Mouse (Mus musculus) liver, embryonic 11.5 days (tissue): ENCODE results near the gene Auts2. TPM values are rescaled to one million over a fixed set of nuclear protein-coding genes. Genes with fewer than 3 reads are reported as not detected.

ENCODE experiments used
- ATAC-seq: fragments of 200-750 bp; cut with Nextera tagmentation; replicated peaks from 2 replicates; pipeline ENCODE4 v1.8.0; 2017; ENCODE audit warnings: moderate number of reproducible peaks, mild to moderate bottlenecking, moderate TSS enrichment, moderate library complexity; ENCODE audit not compliant: low FRiP score
- DNase-seq: peaks from one replicate; pipeline ENCODE4 v3.0.0-alpha.2; 2017; ENCODE audit warnings: low spot score
- H3K27ac ChIP-seq: fragments of 300-500 bp; sonication (generic); 2 replicates; pipeline ENCODE4 v1.5.1; 2014; ENCODE audit warnings: mild to moderate bottlenecking, low read depth, low read length, control low read depth
- H3K27me3 ChIP-seq: fragments of 300-500 bp; sonication (generic); replicated peaks from 2 replicates; pipeline ENCODE4 v1.6.1; 2014; ENCODE audit warnings: low read length, mixed read lengths; ENCODE audit not compliant: control insufficient read depth, insufficient read depth
- H3K36me3 ChIP-seq: fragments of 300-500 bp; sonication (generic); 2 replicates; pipeline ENCODE4 v1.6.1; 2014; ENCODE audit warnings: mild to moderate bottlenecking, low read length, moderate library complexity, mixed read lengths; ENCODE audit not compliant: control insufficient read depth, insufficient read depth
- H3K4me1 ChIP-seq: fragments of 300-500 bp; sonication (generic); replicated peaks from 2 replicates; pipeline ENCODE4 v1.6.1; 2014; ENCODE audit warnings: low read length, mixed read lengths; ENCODE audit not compliant: control insufficient read depth, insufficient read depth
- H3K4me2 ChIP-seq: fragments of 300-500 bp; sonication (generic); 2 replicates; pipeline ENCODE4 v1.6.1; 2014; ENCODE audit warnings: mild to moderate bottlenecking, control low read depth, moderate library complexity
- H3K4me3 ChIP-seq: fragments of 300-500 bp; sonication (generic); 2 replicates; pipeline ENCODE4 v1.5.1; 2014; ENCODE audit warnings: low read depth, low read length, control low read depth
- H3K9ac ChIP-seq: fragments of 300-500 bp; sonication (generic); 2 replicates; pipeline ENCODE4 v1.6.1; 2014; ENCODE audit warnings: low read depth, low read length, control low read depth
- H3K9me3 ChIP-seq: fragments of 300-500 bp; sonication (generic); 2 replicates; pipeline ENCODE4 v1.6.1; 2016; ENCODE audit warnings: low read length, inconsistent platforms, mixed read lengths; ENCODE audit not compliant: control insufficient read depth
- WGBS: fragments of 180-500 bp; shearing (Covaris S2); extraction: QIAGEN DNeasy Blood & Tissue Kit; methylation state at CpG from one replicate; pipeline ENCODE4 v1.1.7; 2014; 5-methylcytosine and 5-hydroxymethylcytosine counted together
- polyA plus RNA-seq: library from polyadenylated mRNA; unstranded; fragments of >200 nt; fragmentation: Nextera tagmentation; extraction: Ambion mirVana; gene quantifications from 2 replicates; pipeline ENCODE4 v1.2.1, GENCODE M21; 2014

The Auts2 gene
- polyA plus RNA-seq, 1 experiment from 2014 or later, result 13.8 TPM

- WGBS, result 84% methylated on average over 10 of the region's 10 CpGs
Observed at GRCm38 (mm10) chr5:131512617-131513016, 1030.5 kb downstream of the Auts2 start.

GRCm38 (mm10) chr5:131510659-131511058 lies 1032.5 kb downstream of the Auts2 start:
- Histone ChIP-seq H3K4me1 (peaks cover 1% of the 10 kb centered on the region; the same call in 1 of the 2 replicates), H3K9me3 (no peaks in the 10 kb centered on the region), H3K27me3 (no peaks in the 10 kb centered on the region), H3K27ac (no peak overlapping the region), H3K4me2 (no peak overlapping the region), H3K9ac (no peak overlapping the region), H3K4me3 (no peak overlapping the region), H3K36me3 (no peaks in the 10 kb centered on the region)
- ATAC-seq, result no peak
- WGBS, result 54% methylated on average over 5 of the region's 5 CpGs
- DNase-seq, result no peak

More at GRCm38 (mm10) chr5:131512617-131513016, 1030.5 kb downstream of the Auts2 start:
- Histone ChIP-seq H3K36me3 (no peaks in the 10 kb centered on the region), H3K27me3 (no peaks in the 10 kb centered on the region), H3K4me2 (no peak overlapping the region), H3K4me1 (peaks cover 6% of the 10 kb centered on the region; the same call in 1 of the 2 replicates), H3K27ac (no peak overlapping the region), H3K9ac (no peak overlapping the region), H3K4me3 (no peak overlapping the region), H3K9me3 (no peaks in the 10 kb centered on the region)
- DNase-seq (no peak), ATAC-seq (no peak)

- Histone ChIP-seq H3K27me3 (no peaks in the 10 kb centered on the region), H3K36me3 (no peaks in the 10 kb centered on the region), H3K27ac (no peak overlapping the region), H3K9ac (no peak overlapping the region), H3K9me3 (no peaks in the 10 kb centered on the region), H3K4me2 (no peak overlapping the region), H3K4me1 (no peaks in the 10 kb centered on the region; the same call in 1 of the 2 replicates), H3K4me3 (no peak overlapping the region)
- ATAC-seq (no peak), DNase-seq (no peak)
- 90% methylated on average over 4 of the region's 4 CpGs for WGBS
Observed at GRCm38 (mm10) chr5:131509315-131509714, 1033.8 kb downstream of the Auts2 start.

GRCm38 (mm10) chr5:131498865-131499264 lies 1044.3 kb downstream of the Auts2 start:
- Histone ChIP-seq H3K4me3 (no peak overlapping the region), H3K27ac (no peak overlapping the region), H3K9ac (no peak overlapping the region), H3K9me3 (no peaks in the 10 kb centered on the region), H3K36me3 (no peaks in the 10 kb centered on the region), H3K4me2 (no peak overlapping the region), H3K4me1 (no peaks in the 10 kb centered on the region), H3K27me3 (no peaks in the 10 kb centered on the region)
- 85% methylated on average over 4 of the region's 4 CpGs for WGBS
- ATAC-seq, result no peak
- DNase-seq, result no peak

- Histone ChIP-seq H3K9ac (no peak overlapping the region), H3K36me3 (no peaks in the 10 kb centered on the region), H3K4me3 (no peak overlapping the region), H3K27me3 (no peaks in the 10 kb centered on the region), H3K27ac (no peak overlapping the region), H3K9me3 (no peaks in the 10 kb centered on the region), H3K4me2 (no peak overlapping the region), H3K4me1 (no peaks in the 10 kb centered on the region)
- WGBS, result 89% methylated on average over 10 of the region's 10 CpGs
- no peak for ATAC-seq
- DNase-seq, result no peak
Observed at GRCm38 (mm10) chr5:131496517-131497216, 1046.5 kb downstream of the Auts2 start.

GRCm38 (mm10) chr5:131494564-131494963 lies 1048.6 kb downstream of the Auts2 start:
- Histone ChIP-seq H3K27ac (no peak overlapping the region), H3K9me3 (no peaks in the 10 kb centered on the region), H3K4me3 (no peak overlapping the region), H3K27me3 (no peaks in the 10 kb centered on the region), H3K4me2 (no peak overlapping the region), H3K36me3 (no peaks in the 10 kb centered on the region), H3K4me1 (no peaks in the 10 kb centered on the region), H3K9ac (no peak overlapping the region)
- DNase-seq (no peak), ATAC-seq (no peak)
- WGBS, result 82% methylated on average over 5 of the region's 5 CpGs

GRCm38 (mm10) chr5:131492535-131492934 lies 1050.6 kb downstream of the Auts2 start:
- 76% methylated on average over 8 of the region's 8 CpGs for WGBS
- ATAC-seq (no peak), DNase-seq (no peak)
- H3K36me3 ChIP-seq, result no peaks in the 10 kb centered on the region
- no peaks in the 10 kb centered on the region for H3K9me3 ChIP-seq
- no peak overlapping the region for H3K27ac ChIP-seq
- H3K9ac ChIP-seq, result no peak overlapping the region
- no peaks in the 10 kb centered on the region for H3K4me1 ChIP-seq
- no peak overlapping the region for H3K4me2 ChIP-seq
- no peaks in the 10 kb centered on the region for H3K27me3 ChIP-seq
- no peak overlapping the region for H3K4me3 ChIP-seq

- H3K27ac ChIP-seq, result no peak overlapping the region
- H3K4me2 ChIP-seq, result no peak overlapping the region
- H3K36me3 ChIP-seq, result no peaks in the 10 kb centered on the region
- 55% methylated on average over 8 of the region's 8 CpGs for WGBS
- no peak for ATAC-seq
- H3K4me1 ChIP-seq, result no peaks in the 10 kb centered on the region
- no peak overlapping the region for H3K9ac ChIP-seq
- no peaks in the 10 kb centered on the region for H3K9me3 ChIP-seq
- no peak for DNase-seq
- H3K4me3 ChIP-seq, result no peak overlapping the region
- H3K27me3 ChIP-seq, result no peaks in the 10 kb centered on the region
Observed at GRCm38 (mm10) chr5:131491843-131492242, 1051.3 kb downstream of the Auts2 start.

- H3K4me1 ChIP-seq, result no peaks in the 10 kb centered on the region
- no peaks in the 10 kb centered on the region for H3K27me3 ChIP-seq
- H3K4me2 ChIP-seq, result no peak overlapping the region
- H3K27ac ChIP-seq, result no peak overlapping the region
- H3K9ac ChIP-seq, result no peak overlapping the region
- H3K9me3 ChIP-seq, result 0 out of 2 replicates have a peak, but pooled peaks cover 1% of the 10 kb centered on the region
- DNase-seq, result no peak
- no peaks in the 10 kb centered on the region for H3K36me3 ChIP-seq
- no peak overlapping the region for H3K4me3 ChIP-seq
- WGBS, result 85% methylated on average over 2 of the region's 2 CpGs
- ATAC-seq, result no peak
Observed at GRCm38 (mm10) chr5:131490811-131491210, 1052.3 kb downstream of the Auts2 start.
